Mouse (Mus musculus): ENCODE results near the gene Uba52.

Gene Uba52

DNA sequence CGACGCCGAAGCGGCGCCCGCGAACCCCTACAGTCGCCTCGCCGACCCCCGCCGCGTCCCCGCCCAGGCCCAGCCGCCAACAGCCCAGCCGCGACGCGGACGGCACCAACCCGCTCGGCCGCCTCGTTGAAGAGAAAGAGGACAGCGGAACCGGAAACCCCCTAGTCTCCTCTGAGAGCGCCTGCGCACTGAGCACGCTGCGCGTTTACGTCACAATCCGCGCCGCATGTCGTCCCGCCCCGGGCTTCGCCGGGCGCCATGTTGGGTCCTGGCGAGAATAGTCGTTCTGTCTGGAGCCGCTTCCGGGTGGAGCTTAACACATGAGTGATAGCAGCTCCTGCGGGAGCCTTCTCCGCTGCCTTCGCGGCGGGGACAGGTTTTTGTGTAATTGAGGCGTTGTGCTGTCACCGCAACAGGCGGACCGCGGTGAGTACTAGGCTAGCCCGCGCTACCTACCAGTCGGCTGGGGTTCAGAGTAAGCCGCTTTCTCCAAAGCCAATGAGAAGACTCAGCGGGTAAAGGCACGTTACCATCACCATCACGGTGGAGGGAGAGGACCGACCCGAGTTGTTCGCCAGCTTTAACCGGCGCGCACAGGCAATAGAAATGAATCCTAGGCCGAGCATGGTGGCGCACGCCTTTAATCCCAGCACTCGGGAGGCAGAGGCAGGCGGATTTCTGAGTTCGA lies at the start of gene Uba52:
Gene Uba52, minus strand, starts transcription at position 574 of the 688 bp plus-strand sequence.
- peak; percentile 80 for ATAC-seq (ENCODE audit: low TSS enrichment)

- 0 out of 2 replicates have a peak, but pooled peaks have one; percentile 35 for ATAC-seq (ENCODE audit: low TSS enrichment)
Observed at GRCm38 (mm10) chr8:70560096-70560495, 49.5 kb upstream of the Uba52 start.

DNA sequence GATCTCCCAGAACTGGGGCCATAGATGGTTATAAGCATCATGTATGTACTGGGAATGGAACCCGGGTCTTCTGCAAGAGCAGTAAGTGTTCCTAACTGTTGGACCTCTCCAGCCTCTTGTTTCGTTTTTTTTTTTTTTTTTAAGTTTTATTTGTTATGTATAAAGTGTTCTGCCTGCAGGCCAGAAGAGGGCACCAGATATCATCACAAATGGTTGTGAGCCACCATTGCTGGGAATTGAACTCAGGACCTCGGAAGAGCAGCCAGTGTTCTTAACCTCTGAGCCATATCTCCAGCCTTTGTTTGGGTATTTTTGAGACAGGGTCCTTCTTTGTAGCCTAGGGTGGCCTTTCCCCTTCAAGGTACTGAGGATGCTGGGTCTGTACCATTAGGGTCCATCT lies 48.4 kb upstream of the Uba52 start:
- no peak for ATAC-seq (ENCODE audit: low TSS enrichment)

GRCm38 (mm10) chr8:70558334-70558733 lies 47.7 kb upstream of the Uba52 start:
- no peak for ATAC-seq (ENCODE audit: low TSS enrichment)

GRCm38 (mm10) chr8:70555079-70555747 lies 44.6 kb upstream of the Uba52 start:
- ATAC-seq (ENCODE audit: low TSS enrichment): no peak

DNA sequence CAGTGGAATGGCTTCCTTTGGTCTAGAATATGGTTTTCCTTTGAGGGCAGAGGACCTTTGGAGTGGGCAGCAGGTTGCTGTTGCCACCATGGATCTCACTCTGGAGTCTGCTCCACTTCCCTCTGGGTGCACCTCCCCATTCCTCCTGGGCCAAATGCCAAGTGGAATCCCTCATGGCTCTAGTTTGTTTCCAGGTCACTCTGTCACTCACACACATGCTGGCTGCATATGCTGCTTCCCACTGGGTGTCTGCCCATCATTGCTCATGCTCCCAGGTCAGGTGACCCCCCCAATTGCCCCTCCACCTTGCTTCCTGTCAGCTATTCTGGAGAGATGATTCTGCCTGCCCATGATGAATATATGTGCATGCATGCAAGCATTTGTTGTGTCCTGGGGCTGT lies 43.1 kb upstream of the Uba52 start:
- ATAC-seq (ENCODE audit: low TSS enrichment): 0 out of 2 replicates have a peak, but pooled peaks have one; percentile 14

DNA sequence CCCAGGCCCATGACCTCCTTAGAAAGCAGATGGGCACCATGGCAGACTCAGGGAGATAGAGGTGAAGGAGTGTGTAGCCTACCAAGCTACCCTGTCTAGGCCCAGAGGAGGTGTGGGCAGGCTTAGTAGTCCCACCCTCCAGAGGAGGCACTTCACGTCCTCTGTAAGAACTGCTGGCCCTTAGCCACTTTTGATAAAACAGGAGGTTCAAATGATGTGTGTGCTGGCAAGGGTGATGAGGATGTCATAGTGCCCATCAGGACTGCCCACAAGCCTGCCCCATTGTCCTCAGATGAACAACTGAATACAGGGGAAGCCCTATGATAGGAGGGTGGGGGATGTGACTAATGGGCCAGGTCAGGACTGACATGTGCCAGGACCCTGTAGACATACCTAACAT lies 42.2 kb upstream of the Uba52 start:
- ATAC-seq (ENCODE audit: low TSS enrichment): 0 out of 2 replicates have a peak, but pooled peaks have one; percentile 20

- peak; percentile 60; the same call in 1 of the 2 replicates for ATAC-seq (ENCODE audit: low TSS enrichment)
Observed at GRCm38 (mm10) chr8:70551558-70552161, 41.1 kb upstream of the Uba52 start.

DNA sequence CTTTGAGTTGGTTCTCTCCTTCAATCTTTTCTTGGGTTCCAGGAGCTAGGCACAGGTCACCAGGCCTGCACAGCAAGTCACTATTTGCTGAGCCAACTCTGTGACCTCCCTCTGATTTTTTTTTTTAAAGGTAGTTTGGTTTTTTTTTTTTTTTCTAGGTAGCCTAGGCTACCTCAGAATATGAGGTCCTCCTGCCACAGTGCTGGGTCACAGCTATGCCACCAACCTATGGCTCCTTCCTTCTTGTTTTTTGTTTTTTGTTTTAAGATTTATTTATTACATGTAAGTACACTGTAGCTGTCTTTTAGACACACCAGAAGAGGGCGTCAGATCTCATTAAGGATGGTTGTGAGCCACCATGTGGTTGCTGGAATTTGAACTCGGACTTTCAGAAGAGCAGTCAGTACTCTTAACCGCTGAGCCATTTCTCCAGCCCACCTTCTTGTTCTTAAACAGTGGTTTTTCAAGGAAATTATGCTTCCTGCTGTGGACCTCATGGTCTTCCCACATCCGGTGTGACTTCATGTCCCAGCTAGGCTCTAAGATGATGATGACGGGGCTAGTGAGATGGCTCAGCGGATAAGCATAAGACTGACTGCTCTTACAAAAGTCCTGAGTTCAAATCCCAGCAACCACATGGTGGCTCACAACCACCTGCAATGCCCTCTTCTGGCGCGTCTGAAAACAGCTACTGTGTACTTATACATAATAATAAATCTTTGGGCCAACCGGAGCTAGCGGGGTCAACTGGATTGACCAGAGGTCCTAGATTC lies 39.0 kb upstream of the Uba52 start:
- no peak for ATAC-seq (ENCODE audit: low TSS enrichment)

GRCm38 (mm10) chr8:70547762-70548161 lies 37.2 kb upstream of the Uba52 start:
- ATAC-seq (ENCODE audit: low TSS enrichment): no peak

- ATAC-seq (ENCODE audit: low TSS enrichment): no peak
Observed at GRCm38 (mm10) chr8:70546412-70546811, 35.8 kb upstream of the Uba52 start.

DNA sequence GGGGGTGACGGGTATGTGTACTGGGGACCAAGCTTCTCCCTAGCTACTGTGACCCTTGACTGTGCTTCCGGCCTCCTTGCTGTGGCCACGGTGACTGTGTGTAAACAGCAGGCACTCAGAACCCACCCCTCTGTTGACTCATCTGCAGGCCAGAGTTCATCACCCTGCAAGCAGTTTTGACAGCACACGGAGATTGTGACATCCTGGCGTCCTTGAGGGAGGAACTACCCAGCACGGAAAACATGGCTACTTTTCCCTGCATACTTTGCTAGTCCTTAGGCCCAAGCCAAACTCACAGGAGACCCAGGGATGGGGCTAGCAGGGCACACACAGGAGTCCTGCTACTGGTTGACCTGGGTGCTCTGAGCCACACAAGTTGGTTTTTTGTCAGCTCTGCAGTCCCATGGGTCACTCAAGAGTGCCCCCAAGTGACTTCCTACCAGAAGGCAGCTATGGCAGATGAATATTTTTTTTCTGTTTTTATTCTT lies 33.6 kb upstream of the Uba52 start:
- ATAC-seq (ENCODE audit: low TSS enrichment): no peak

GRCm38 (mm10) chr8:70541081-70541480 lies 30.5 kb upstream of the Uba52 start:
- no peak for ATAC-seq (ENCODE audit: low TSS enrichment)

DNA sequence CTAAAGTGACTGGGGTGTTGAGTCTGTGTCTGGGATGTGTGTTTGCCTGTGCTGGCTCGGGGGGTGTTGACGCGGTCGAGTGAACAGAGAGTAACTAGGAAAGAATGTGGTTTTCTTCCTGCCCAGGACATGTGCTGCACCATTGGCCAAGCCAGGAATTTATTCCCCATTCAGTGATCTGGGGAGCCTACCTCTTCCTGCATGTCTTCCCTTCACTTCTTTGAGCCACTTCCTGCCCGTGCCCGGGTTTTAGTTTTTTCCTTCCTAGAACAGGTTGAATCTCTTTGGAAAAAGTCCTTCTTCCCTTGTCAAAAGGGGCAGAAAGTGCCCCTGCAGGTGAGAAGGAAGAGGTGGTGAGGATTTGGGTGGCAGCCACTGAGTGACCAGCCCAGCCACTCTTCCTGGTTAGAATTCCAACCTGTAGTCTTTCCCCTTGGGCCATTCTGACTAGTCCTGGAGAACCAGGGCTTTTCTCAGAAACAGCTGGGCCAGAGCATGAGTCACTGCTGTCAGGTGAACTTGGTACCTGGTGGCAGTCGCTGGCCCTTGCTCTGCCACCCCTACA lies 30.0 kb upstream of the Uba52 start:
- ATAC-seq (ENCODE audit: low TSS enrichment): no peak

GRCm38 (mm10) chr8:70540013-70540506 lies 29.5 kb upstream of the Uba52 start:
- no peak for ATAC-seq (ENCODE audit: low TSS enrichment)

- ATAC-seq (ENCODE audit: low TSS enrichment): peak; percentile 80
Observed at GRCm38 (mm10) chr8:70539077-70539813, 28.6 kb upstream of the Uba52 start, which contains the start of gene Ell. Gene Ell (plus strand): TSS chr8:70539457.

DNA sequence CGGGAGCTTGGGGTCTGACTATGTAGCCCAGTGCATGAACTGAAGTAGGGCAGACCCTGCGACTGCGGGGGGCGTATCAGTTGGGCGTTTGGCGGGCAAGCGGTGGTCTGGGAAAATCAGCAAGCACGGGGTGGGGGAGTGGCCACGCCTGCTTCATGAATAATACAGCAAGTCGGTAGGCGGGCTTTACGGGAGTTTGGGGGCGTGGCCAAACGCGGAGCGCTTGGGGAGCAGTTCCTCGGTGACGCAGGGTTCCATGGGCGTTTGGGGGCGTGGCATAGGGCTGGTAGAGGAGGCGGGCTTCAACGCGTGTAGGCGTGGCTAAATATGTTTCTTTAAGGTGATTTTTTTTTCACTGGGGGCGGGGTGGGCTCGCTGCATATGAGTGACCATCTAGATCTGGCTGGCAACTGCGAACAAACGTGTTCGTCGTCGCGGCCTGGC lies 28.1 kb upstream of the Uba52 start:
- peak; percentile 65 for ATAC-seq (ENCODE audit: low TSS enrichment)

DNA sequence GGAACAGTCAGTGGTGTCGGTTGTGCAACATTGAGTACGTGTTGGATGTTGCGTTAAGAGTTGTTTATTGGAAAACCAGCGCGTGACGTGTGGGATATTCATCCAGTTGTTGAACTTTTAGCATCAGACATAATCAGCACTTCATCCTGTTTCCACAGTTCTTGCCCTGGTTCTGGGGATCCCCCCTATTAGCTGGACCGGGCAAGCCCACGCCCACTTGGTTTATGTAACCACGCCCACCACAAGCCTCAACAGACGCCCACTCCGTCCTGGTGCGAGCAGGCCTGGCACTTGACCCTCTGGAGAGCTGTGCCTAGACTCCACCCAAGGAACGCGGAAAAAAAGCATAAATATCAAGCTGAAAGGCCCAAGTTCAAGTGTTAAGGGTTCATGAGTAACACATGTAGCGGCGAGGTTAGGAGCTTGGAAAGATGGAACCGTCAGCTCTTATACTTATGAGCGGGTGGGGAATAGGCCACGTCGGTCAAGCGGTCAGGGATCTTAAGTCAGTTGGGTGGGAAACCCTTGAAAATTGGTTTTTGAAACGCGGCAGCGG lies 27.5 kb upstream of the Uba52 start:
- no peak for ATAC-seq (ENCODE audit: low TSS enrichment)

DNA sequence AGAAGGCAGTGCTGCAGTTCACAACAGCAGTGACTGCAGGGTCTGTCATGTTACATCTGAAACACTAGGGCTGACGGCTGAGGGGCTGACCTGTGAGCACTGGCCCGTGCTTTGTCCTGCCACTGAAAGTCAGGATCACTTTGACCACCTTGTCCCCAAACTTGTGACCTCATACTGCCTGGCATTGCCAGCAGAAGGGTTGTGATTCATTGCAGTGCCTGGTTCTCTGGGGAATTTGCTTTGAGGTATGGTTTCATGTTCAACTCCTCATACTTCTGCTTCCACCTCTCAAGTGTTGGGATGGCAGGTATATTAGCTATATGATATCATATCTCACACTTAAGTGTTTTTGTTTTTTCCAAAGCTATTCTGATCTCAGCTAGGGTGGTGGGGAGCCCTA lies 25.1 kb upstream of the Uba52 start:
- no peak for ATAC-seq (ENCODE audit: low TSS enrichment)

DNA sequence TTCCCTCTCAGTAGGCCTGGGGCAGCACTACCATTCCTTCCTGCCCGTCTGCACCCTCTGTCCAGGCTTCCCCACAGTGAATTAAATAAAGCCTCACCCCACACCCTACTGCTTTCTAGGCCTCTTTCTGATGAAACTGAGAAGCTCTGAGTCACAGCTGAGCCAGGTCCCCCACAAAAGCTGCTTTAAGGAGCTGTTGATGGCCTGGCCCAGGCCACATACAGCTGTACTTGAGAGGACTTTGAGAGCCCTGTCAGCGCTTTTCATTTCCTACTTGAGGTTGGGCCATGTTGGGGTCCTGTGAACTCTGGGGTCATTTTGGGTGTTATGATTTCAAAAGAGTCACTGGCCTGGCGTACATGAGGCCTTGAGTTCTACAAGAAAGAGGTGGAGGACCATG lies 24.6 kb upstream of the Uba52 start:
- no peak for ATAC-seq (ENCODE audit: low TSS enrichment)
